Mouse (Mus musculus) layer of hippocampus, adult 8-10 months (tissue): ENCODE measurements around the gene Slc7a7. TPM values are rescaled to one million over a fixed set of nuclear protein-coding genes. Genes with fewer than 3 reads are reported as not detected.
A peak's percentile ranks its signal among the peaks of the same experiment; 100 is the strongest.
"Not testable (repeated sequence)": the region's sequence is repeated elsewhere in the genome, so short reads cannot be mapped to it uniquely, and the experiment has no call there.

ENCODE experiments used
- DNase-seq, 2 experiments: peaks; one replicate each; pipeline ENCODE4 v3.0.0; 2022; ENCODE audit warnings: low spot score in 2 of 2
- total RNA-seq, 4 experiments: library from RNA; stranded (reverse); gene quantifications; 2 replicates each; pipeline ENCODE4 v1.2.4; 2022

The Slc7a7 gene
- total RNA-seq, 4 experiments from 2014 or later, result 2.0 to 6.5 (median 3.3) TPM

DNA sequence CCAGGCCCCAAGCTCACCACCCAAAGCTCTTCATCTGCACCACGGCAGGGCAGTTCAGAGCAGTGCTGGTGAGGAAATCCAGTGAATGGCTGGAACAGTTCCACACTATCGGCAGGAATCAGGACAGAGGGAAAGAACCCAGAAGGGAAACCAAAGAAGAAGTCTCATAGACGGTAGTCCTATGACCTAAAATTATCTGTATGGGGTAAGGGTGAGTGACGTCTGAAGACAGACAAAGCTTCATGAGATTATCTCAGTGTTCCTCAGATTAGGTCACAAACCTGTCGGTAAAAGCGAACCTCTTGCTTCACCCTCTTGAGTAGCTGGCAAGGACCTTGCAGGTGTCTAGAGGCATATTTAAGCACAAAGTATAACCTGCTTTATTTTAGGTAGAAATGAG, 40.4 kb downstream of the Slc7a7 start:
- DNase-seq, result no peak

GRCm38 (mm10) chr14:54375916-54376315, 41.7 kb downstream of the Slc7a7 start:
- no peak for DNase-seq

DNA sequence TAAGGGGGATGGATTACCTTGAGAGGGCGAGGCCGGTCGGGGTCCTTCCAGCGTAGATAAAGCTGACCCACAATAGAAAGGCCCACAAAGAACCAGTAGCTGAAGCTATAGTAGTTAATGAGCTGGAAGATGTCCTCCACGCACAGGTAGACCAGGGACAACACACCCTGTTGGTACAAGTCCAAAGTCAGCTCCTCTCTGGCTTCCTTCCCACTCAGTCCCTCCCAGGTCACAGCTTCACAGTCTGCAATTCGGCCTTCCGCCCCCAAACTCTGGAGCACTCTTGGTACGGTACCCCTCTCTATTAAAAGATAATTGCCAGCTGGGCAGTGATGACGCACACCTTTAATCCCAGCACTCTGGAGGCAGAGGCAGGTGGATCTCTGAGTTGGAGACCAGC, 44.7 kb downstream of the Slc7a7 start:
- DNase-seq, result no peak

DNA sequence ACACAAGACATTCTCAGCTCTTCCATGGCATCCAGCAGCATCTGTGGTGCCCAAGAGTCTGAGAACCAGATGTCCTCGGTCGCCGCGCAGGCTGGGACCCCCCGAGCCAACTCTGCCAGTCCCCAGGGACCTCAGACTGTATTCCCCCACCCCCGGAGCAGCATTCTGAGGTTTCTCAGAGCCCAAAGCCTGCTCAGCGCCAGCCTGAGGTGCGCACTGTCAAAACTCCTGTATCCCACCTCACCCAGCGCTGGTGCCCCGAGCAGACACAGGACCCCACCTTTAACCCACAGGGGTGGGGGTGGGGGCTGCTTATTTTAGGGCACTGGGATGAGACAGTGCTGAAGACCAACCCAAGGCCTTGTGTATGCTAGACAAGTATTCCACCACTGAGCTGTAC, 46.1 kb downstream of the Slc7a7 start:
- no peak for DNase-seq

GRCm38 (mm10) chr14:54370595-54370994, 47.0 kb downstream of the Slc7a7 start:
- DNase-seq, result no peak

GRCm38 (mm10) chr14:54369372-54369771, 48.2 kb downstream of the Slc7a7 start:
- no peak for DNase-seq

GRCm38 (mm10) chr14:54367429-54368060, 50.0 kb downstream of the Slc7a7 start:
- DNase-seq, result peak in 1 of 2 experiments; percentile 8

DNA sequence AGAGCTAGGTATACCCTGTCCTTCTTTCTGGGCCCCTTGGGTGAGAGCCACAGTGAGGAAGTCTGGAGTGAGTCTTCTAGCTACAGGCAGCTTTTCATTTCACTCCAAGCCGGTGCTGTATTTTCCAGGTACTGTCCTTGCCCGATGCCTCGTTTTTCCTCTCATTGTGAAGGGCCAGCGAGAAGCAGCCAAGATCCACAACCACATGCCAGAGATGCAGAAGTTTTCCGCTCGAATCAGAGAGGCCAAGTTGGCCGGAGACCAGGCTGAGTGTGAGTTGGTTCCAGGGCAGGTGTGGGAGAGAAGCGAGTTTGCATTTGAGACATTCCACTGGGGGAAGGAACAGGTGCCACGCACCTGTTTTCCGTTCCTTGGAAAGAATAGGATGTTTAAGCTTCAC, 51.0 kb downstream of the Slc7a7 start:
- DNase-seq, result no peak

DNA sequence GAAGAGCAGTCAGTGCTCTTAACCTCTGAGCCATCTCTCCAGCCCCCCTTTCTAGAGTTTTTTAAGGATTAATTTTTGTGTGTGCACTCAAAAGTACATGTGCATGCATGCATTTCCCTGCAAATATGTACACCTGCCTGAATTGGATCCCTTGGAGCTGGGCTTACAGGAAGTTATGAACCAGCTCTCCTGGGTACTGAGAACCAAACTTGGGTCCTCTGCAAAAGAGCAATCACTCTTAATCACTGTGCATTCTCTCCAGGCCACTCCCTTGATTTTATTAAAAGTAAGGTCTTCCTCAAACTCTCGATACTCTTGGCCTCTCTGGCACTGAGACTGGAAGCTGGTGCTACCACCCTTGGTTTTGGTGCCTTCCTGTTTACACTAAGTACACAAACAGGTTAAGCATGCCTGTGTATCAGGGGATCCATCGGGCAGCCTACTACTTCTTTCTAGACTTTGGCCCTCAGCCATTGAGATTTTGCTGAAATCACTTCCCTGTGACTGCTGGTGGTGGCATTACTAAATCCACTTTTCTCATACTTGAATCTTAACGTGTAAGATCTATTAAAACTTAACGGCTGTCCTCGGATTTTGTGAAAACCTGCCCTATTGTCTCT, 52.4 kb downstream of the Slc7a7 start:
- no peak for DNase-seq

- DNase-seq, result no peak
These were observed 54.4 kb downstream of the Slc7a7 start for GRCm38 (mm10) chr14:54363156-54363555.

DNA sequence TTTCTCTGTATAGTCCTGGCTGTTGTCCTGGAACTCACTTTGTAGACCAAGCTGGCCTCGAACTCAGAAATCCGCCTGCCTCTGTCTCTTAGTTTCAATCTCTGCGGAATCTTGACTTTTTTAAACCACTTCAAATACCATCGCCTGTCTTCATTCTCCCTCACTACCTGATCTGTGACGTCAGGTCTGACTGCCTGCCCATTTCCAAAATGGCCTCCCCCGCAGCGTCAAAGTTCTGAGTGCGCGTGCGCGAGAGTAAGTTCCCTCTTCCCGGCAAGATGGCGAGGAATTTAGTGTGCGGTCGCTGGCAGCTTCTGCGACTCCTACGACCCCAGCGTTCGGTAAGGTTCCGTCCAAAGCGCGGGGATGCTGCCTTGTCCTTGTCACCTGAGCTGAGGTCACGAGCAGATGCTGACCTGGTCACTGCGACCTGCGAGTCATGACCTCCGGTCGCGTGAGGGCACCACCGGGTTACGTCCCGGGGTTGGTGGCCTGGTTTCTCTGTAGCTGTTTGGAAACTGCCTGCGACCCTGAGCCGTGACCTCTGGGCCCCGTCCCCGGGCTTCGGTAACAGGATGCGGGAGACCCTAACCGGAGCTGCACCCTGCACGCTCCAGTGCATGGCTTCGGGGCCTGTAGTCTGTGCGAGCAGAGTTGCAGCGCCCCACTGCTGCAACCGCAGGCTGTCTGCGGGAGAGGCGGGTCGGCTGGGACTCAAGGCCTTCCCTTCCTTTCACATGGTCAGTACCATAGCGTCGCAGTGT, 56.8 kb downstream of the Slc7a7 start, which contains the start of gene Oxa1l:
Gene Oxa1l, plus strand, starts transcription at position 258 of the 764 bp plus-strand sequence.
- DNase-seq, result peak; percentile 93 to 95

DNA sequence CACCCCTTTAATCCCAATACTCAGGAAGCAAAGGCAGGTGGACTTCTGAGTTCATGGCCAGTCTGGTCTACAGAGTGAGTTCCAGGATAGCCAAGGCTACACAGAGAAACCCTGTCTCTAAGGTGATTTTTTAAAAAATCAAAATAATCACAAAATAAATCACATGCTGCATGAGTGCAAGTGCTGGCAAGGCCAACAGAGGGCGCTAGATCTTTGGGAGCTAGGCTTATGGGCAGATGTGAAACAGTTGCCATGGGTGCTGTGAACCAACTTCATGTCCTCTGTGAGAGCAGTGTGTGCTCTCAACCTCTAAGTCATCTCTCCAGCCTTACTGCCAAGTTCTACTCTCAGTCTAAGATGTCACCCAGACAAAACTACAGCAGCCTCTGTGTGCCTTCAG, 63.2 kb downstream of the Slc7a7 start:
- no peak for DNase-seq

- no peak for DNase-seq
These were observed 65.3 kb downstream of the Slc7a7 start for GRCm38 (mm10) chr14:54352314-54352713.

GRCm38 (mm10) chr14:54350773-54351541, 66.6 kb downstream of the Slc7a7 start:
- not testable (repeated sequence) for DNase-seq

DNA sequence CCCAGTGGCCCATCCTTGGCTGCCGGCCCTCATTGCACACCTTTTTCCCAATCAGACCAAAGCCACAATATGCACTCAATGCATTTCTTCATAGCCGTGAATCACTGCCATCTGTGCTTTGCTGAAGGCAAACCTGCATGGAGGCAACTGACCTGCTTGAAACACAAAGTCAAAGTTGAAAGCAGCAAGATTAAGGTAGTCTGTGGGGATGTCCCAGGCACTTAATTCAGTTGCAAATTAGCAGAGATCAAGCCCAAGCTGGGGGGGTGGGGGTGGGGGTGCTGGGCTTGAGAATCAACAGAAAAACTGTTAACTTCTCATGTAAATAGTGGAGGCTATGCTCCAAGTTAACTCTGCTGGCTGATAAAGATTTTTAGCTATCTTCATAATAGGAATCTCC, 75.8 kb downstream of the Slc7a7 start:
- not testable (repeated sequence) for DNase-seq

DNA sequence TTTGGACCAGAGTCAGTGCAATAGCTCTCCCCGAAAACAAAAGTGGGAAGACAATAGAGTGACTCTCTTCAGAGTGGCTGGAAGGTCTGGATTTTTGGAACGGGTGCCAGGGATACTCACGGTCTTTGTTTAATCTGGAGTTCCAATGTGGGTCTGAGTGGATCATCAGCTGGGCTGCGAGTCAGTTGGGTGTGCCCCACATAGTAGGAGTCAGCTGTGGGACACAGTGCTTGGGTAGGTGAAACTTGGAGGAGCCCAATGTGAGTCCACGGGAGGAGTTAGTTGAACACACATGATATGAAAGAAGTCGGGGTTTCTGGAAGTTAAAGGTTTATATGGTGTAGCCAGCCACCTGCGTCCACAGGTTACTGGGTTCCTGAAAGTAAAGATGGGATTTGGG, 76.7 kb downstream of the Slc7a7 start:
- no peak for DNase-seq

- no peak for DNase-seq
These were observed 84.0 kb downstream of the Slc7a7 start for GRCm38 (mm10) chr14:54333452-54334189.

DNA sequence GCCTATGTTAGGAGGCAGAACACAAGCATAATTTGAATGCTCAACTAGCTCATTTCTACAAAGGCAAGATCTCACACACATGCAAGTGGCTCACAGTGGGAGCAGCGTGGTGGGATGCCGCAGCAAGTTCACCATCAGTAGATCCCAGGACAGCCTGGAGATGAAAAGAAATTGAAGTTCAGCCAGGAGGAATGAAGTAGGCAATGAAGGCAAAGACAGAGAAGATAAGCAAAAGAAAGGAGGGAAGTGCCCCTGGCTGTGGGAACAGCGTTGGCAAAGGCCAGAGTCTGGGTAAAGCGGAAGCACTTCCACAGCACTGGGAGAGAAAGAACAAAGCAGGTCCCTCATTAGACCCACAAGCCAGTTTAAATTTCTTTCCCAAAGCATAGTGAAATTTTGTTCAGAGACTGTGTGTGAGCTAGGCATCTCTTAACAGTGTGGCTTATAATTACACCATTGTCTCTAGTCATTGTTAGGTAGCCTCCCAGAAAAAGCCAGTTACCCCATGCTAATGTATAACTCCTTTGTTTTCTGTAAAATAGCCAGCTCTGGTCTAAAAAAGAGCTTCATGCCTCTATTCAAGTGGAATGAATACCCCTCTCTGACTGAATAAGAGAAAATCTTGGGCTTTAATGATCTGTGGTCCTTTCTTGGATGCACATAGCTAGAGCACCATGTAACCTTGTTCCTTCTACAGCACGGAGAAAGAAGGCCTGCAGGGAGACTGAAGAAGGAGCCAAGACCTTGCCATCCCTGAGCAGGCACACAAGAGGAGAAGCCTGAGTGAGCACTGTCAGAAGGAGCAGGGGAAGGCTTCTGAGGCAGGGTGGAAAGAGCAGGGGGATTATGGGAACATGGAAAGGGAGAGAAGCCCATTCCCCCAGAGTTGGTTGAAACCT, 85.2 kb downstream of the Slc7a7 start:
- DNase-seq, result no peak

DNA sequence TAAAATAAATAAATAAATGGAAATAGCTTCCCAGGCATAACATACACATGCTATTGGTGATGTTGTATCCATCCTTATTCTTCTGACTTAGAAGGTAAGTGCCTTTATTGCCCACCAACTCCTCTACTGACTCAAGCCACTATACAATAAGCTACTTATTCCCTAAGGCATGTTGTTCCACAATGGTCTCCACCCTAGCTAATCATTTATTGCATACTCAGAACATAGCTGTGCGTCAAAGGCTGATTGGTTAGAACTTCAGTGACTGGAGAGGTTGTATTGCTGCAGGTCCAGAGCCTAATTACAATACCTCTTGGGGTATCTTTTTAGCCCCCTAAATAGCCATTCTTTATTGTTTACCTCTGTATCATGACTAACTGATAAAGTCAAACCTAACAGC, 86.4 kb downstream of the Slc7a7 start:
- DNase-seq, result no peak

- no peak for DNase-seq
These were observed 88.4 kb downstream of the Slc7a7 start for GRCm38 (mm10) chr14:54329201-54329600.
